Mouse (Mus musculus) spleen, postnatal 10 days (tissue): ENCODE measurements around the gene Slc25a13.
A peak's percentile ranks its signal among the peaks of the same experiment; 100 is the strongest.

Source experiments
- DNase-seq, 2 experiments: peaks; one replicate each; pipeline ENCODE4 v3.0.0; 2021 to 2022; ENCODE audit warnings: low spot score in 2 of 2

Gene Slc25a13

DNA sequence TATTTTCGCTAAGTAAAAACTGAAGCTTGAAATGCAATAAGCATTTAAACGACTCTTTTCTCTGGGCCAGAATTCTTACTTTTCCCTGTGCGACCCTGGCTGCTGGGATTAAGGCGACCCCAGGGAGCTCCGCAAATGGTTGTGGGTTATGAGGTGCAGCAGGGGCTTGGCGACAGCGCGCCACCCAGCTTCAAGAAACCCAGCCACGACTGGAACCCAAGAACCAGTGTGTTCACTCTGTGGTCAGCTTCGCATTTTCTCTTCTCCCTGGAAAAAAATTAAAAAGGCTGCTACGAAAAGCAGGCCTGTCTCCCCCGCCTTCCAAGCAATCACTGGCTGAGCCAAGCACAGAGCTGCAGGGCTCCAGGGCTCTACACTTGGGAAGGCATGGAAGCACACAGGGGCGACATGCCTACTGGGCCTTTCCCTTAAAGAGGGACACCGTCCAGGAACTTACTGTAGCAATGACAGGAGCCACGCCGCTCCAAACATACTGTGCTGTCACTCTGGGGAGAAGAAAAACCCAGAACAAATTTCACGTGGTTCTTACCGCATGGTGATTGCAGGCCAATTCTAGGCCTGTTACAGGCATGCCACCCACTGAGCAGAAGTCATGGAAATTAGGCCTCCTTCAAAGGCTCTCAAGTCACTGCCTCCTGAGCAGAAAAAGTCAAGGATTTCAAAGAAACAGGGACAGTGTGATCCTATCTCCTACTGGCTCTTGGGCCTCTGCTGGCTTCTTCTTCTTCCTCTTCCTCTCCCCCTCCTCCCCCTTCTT lies 178.0 kb downstream of the Slc25a13 start:
- DNase-seq = no peak

DNA sequence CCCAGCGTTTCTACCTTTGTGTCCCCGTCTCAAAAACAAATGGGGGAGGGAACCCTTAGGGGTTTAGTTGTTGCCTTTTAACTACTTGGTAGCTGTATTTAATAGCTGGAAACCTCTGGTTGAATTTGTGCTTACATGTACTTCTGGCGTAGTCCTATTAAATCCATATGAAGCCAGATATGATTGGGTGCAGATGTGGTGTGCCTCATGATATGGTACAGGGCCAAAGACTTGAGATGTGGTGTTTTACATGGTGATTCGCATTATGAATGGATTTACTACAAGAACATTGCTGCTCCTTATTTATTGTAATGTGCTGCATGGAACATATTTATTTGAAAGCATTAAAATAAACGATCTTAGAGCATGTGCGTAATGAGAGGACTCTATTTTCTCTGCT lies 189.3 kb downstream of the Slc25a13 start:
- no peak for DNase-seq

DNA sequence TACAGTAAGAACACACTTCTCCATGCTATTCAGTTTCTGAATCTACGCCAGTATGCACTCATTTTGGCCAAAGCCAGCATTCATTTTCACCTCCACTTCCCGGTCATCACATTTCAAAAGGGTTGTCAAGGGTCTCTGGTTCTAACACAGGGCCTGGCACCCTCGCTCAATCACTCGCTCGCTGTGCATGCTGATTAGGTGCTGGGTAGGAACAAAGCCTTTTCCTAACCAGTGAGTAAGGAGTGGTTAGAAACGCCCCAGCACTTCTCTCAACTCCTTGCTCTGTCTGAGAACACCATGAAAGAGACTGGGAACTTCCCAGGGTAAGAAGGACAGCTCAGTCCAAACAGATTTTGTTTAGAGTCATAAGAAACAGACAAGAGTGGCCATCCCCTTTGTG lies 193.0 kb downstream of the Slc25a13 start:
- no peak for DNase-seq

DNA sequence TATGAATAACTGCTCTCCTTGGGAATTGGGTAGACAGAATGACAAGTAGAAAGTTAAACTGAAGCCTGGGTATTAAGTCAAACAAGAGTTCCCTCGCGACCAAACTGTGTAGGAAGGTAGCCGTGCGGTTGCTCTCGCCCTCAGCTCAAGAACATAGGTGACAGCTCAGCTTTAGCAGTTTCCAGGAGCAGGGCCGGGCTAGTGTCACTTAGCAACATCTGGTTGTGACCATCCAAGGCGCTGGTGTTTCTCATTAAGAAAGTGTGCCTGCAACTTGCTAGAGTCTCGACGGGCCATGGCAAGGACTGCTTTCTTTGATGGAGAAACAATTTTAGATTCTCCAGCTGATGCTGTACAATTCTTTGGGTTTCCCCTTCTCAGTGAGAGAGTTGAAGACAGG lies 200.0 kb downstream of the Slc25a13 start:
- no peak for DNase-seq

DNA sequence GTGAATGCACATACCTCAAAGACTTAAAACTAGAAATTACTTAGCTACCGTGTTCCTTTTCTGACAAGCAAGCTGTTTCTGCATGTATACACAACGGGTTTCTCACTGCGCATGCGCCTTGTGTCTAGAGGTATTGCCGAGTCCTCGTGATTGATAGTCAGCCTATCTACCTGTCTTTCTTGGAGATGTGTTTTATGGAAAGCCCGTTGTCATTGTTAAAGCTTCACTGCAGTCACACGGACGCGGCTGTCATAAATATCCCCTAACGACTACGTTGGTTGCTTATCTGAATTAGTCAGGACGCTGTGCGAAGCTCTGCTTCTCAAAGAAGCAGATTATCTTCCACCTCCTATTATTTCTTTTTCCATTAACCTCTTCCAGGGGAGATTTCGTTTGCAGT lies 201.4 kb downstream of the Slc25a13 start:
- no peak for DNase-seq

DNA sequence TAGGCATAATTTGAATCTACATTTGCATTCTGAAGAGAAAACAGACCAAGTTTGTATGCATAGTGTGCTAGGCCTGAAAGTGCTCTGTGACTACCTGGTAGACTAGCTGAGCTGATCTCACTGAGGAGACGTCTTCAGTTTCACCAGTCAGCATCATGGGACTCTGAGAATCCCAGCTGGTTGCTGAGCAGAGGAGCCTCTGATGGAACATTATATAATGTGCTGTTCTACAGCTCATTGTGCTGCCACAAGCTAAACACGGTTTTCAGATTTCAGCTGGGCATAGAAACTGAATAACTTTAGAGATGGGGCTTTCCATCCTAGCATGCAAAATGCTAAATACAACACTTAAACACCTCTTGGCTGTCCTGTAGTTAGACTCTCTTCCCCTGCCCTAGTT lies 205.6 kb downstream of the Slc25a13 start:
- DNase-seq = no peak

DNA sequence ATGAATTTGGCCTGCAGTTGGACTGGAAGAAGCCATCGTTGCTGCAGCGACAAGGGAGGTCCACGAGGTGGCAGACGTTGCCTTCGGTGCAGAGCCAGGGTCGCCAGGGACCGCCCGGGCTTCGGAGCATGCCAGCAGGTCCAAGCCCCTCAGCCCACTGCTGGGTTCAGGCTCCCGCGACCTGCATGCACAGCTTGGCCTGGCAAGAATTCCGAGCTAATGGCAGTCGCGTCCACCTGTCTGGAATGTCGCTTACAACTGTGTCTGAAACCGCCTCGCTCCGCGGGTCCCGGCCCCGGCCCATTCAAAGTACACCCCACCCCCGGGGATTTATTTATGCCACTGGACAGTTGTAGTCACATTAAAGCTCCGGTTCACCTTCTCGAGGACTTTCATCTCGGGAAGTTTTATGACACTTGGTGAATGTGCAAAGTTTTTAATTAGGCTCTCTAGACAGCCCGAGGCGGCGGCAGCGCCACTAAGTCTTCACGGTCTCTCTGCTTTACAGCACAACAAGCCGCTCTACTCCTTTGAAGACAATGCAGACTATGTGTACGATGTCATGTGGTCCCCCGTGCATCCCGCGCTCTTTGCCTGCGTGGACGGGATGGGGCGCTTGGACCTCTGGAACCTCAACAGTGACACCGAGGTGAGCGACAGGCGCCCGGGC lies 211.1 kb downstream of the Slc25a13 start:
- peak; percentile 16 to 58 for DNase-seq

DNA sequence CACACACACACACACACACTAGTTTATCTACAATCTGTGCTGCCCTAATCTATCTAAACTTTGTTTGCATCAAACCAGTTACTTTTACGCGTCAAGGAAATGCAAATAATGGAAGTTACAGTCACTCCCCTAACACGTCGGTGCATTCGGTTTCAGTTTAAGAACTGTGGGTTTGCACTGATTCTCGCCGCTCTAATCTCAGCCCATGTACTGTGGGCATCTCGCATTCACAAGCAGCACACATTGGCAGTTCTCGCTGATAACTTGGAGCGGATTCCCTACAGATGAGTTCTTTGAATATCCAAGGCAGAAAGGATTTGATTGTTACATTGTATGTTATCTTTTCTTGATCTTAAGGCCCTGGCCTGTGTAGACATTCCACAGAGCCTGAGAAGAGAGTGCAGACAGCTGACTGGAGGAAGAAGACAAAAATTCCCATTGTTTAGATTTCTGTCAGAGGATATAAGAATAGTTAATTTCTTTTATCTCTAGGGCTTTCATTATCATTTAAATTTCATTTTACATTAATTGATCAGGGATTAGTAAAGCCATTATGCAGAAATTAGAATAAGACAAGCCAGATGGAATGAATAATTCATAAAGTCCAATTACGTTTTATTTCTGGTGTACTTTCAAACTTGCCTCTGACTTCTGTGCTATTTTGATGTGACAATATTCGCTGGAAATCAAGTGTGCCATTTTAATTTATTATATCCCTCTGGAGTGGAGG lies 212.1 kb downstream of the Slc25a13 start:
- DNase-seq = no peak

DNA sequence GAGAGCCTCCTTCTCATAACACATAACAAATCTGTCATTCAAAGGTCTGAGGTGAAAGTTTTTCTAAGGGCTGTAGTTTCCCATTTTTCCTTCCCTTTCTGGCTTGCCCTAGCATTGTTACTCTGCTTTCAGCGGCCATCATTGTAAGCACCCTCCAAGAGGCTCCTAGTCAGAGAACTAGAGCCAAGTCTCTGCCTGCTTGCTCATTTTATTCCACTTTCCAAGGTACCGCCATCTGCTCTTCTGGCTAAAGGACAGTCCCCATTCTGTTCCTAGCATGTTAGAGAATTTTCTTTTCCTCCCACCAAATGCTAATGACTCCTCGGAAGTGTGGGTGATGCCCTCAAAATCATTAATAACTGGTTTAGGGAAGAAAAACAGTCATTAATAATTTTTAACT lies 214.9 kb downstream of the Slc25a13 start:
- DNase-seq = no peak

DNA sequence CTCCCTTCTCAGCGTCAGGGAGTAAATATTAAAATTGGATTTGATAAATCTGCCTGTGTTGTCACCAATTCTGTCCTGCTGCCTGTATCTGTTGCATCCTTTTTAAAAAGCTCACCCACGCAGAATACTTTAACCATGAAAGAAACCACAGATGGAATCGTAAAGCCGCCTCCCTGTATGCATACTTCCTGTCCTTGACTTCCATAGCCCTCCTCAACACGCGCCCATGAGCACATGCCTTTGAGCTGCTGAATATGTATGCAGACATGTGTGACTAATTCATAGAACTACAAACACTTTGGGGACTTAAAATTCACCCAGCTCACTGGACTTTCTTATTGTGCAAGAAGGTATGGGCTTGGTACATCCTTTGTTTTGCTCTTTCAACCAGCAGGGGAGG lies 219.4 kb downstream of the Slc25a13 start:
- DNase-seq = no peak

DNA sequence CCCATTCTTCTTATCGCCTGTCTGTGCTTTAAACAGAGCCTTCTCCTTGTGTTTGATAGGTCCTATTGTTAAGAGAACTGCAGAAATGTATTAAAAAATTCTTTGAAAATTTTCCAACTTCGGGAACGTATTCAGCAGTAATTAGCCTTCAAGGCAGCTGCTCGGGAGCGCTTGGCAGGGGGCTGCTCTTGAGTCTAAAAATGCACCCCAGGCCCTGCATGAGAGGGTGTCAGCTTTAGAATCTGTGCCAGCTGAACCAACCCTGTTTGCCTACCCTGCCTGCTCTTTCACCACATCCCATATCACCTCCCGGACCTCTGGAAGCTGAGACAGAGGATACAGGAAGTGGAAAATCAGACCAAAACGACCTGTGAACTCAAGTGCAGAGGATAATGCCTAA lies 223.9 kb downstream of the Slc25a13 start:
- DNase-seq = no peak

DNA sequence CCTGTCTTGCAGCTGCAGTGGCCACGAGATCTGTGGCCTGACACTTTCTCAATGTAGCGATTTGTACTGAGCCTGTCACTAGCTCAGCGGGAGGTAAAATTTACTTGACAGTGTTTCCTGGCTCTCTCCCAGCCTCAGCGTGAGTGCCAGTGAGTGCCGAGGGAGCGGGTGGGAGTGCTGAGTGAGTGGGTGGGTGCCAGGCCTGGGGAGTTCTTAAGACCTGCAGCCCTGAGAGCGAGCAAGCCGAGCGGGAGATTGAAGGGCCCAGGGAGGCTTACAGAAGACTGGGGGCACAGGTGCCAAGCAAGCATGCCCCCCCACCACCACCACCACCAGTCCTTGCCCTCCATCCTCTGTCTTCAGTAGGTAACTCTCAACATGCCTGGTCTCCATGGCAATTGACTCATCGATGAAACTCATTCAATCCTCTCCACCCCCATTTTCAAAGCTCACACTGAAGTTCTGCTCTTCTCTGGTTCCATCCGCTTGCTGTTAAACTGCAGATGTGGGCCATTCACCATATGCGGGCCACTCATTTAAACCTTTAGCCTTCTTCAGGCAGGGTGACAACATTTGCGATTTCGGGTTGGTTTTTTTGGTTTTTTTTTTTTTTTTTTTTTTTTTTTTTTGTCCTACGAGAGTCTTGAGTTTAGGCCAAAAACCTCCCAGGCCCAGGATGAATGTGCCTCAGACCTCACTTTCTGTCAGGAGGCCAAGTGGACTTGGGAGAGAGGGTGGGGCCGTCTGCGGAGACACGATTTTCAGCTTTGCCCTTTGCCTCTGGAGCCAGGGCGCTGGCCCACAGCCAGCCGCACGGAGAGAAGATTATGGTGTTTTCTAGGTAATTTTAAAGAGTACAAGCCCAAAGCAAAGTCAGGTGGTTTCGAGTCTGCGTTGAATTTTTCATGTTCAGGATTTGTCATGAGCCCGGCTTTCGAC lies 224.9 kb downstream of the Slc25a13 start:
- no peak for DNase-seq

DNA sequence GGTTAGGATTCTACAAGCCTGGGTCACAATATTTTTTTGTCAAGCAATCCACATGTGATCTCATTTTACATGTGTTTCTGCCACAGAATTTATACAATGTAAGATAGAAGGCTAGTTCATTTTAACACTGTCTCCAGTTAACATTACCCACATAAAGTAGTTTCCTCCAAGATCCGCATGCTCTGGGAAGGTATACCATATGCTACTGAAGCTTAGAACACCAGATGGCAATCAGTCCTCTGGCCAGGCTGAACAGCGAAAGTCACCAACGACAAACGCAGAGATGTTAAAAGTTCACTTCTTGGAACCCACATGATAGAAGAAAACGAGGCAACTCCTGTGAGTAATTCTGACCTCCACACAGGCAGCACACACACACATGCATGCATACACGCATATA lies 225.7 kb downstream of the Slc25a13 start:
- DNase-seq = no peak
